Mouse (Mus musculus) 416B (cell line): Measurements from ENCODE around the gene Olfr624.
A peak's percentile ranks its signal among the peaks of the same experiment; 100 is the strongest.
"Not testable (repeated sequence)": the region's sequence is repeated elsewhere in the genome, so short reads cannot be mapped to it uniquely, and the experiment has no call there.

Source experiments
- DNase-seq: peaks from one replicate; pipeline ENCODE4 v3.0.0; 2011; ENCODE audit warnings: low read depth

The Olfr624 gene

DNA sequence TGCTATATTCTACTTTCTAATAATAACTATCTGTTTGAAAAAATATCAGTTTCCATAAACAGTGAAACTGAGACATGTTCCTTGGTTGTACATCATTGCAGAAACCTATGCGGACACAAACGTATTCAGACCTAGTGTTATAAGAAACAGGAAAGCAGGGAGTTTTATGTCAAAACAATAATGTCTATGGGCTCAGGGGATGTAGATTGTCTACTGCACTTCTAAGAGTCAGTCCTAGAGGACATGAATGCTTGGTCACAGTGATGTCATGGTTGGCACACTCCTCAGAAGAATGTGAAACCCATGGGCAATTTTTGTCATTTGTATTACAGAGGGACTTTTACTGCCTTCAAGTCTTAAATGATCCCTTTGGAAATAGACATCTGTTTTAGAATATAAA is at the start of gene Olfr624:
Gene Olfr624, minus strand, starts transcription at position 101 of the 400 bp plus-strand sequence.
- no peak for DNase-seq

DNA sequence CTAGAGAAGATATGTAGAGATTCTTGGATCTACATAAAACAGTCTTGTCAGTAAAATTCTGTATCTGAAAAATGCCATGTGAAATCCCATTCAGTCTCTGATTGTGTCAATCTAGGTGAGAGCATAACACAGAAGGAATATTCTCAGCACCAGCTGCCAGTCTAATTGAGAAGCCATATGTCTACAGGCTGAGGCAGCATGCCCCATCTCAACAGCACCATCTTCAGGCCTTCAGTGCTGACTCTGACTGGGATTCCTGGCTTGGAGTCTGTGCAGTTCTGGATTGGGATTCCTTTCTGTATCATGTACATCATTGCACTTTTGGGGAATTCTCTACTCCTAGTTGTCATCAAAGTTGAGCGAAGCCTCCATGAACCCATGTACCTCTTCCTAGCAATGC is 45.4 kb upstream of the Olfr624 start:
- DNase-seq = not testable (repeated sequence)

DNA sequence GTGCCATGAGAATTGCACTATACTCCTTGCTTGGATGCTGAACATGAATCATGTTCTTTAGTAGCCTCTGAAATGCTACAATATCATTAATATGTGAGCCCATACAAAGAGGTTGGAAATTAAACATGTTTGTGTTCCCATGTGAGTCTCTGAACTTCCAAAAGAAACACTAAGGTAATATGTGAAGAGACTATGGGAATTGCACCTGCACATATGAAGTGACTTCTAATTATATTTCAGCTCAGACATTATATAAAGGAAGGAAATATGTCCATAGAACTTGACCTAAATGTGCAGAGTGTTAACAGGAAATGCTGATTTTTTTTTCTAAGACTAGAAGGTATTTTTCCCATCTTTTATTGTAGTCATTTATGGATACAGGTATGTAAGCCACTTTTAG is 43.4 kb upstream of the Olfr624 start, which contains the start of gene Olfr243:
Gene Olfr243, plus strand, starts transcription at position 301 of the 400 bp plus-strand sequence.
- no peak for DNase-seq

DNA sequence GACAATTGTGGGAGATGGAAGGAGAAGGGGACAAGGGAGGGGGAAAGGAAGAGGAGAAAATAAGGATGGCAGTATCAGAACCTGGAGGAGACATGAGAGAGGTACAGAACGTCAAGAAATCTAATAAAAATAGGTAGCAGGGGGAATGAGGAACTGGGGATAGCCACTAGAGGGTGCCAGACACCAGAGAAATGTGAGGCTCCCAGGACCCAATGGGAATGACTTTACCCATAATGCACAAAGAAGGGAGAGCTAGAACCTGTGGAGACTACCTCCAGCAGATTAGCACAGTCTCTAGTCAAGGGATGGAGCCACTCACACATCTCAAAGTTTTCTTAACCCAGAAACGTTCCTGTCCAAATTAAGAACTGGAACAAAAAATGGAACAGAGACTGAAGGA is 41.0 kb upstream of the Olfr624 start:
- peak; percentile 46 for DNase-seq

DNA sequence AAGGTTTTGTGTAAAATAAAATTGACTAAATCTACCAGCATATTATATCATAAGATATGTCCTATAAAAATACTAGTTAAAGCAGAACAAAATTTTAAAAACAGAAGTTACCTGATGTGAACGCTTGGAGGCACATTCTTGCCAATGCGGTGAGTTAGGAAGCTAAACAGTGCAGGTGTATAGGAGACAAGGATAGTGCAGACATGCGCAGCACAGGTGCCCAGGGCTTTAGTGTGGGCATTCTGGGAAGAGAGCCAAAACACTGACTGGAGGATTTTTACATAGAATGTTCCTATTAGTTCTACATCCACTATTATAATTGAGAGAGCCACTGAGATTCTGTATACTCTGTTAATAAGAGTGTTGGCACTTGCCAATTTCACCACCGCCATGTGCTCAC is 28.5 kb upstream of the Olfr624 start:
- no peak for DNase-seq

DNA sequence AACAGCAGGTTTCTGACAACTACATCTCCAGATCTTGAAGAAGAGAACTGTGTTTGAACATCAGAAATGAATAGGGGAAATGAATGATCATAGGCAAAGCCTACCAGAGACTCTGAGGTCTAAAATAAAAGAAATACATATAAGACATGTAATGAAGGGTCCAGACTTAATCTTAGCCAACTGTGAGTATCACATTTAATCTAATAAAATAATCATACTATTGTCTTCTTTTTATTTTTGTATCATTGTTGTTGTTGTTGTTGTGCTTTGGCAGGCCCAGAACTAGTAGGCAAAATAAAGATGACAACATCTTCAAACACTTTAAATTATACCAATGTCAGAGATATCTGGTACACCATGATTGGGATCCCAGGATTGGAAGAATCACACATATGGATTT is 11.4 kb upstream of the Olfr624 start, which contains the start of gene Olfr625-ps1:
Gene Olfr625-ps1, plus strand, starts transcription at position 301 of the 400 bp plus-strand sequence.
- DNase-seq = no peak

DNA sequence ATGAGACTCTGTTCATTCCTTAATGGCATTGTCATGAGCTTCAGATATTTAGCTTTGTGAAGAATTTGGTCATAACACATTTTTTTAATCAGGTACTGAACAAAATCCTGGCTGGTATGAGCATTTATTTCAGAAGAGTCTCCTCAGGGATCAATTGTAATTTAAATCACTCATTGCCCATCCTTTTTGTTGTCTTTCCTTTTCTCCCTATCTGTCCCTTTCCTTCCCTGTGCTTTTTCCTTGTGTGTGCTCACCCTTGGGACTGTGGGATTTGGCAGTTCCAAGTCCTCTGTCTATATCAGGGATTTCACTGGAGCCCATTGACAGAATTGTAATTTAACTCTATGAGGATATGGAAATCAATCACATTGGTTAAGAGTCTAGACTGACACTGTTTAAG is 7.4 kb downstream of the Olfr624 start, which contains the start of gene Olfr623:
Gene Olfr623, minus strand, starts transcription at position 101 of the 400 bp plus-strand sequence.
- DNase-seq = no peak

DNA sequence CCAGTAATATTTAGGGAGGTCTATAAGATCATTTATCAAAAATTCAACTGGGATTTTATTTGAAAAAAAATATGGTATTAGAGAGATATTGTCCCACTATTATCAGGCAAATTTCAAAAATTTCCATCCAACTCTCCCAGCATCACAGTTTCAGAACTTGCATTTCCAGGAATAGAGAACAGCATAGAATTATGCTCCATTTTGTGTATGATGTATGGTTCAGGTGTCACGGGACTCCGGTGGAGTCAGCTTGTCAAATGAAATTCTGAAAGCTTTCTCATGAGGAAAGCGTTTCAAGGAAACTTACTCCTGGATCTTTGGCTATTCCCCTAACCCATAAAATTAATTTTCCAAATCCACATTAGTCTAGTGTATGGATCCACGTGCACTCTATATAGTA is 26.9 kb downstream of the Olfr624 start:
- DNase-seq = no peak

DNA sequence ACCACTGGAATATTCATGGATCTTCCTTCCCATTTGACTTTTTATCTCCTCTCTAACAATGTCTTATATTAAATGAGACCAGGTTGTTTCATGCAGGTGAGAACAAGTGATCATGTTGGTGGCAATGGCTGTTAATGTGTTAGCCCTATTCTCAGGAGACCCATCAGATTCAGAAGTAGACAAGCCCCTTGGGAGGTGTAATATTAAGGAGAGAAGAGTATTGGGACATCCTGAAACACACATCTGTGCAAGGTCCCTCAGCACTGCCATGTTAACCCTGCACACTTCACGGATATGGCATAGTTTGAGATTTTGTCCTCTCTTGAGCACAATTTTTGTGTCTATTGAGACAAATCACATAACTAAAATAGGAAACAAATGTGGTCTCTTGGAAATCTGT is 28.4 kb downstream of the Olfr624 start, which contains the start of gene Olfr622:
Gene Olfr622, minus strand, starts transcription at position 101 of the 400 bp plus-strand sequence.
- no peak for DNase-seq

DNA sequence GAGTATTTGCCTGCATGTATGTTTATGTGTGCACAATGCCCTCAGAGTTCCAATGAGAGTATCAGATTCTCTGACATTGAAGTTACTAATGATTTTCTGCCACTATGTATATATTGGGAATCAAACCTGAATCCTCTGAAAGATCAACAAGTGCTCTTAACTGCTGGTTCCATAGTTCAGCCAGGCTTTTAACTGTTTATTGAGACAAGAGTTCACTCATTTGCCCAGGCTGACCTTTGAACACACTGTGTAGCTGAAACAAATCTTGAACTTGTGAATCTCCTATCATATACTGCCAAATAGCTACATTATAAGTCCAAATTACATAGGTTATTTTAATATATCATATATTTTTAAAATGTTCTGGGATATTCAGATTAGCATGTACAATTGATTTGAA is 34.2 kb downstream of the Olfr624 start:
- DNase-seq = no peak
